Mouse (Mus musculus): ENCODE results near the gene Slc35g3.

- no peak for TF ChIP-seq CTCF (IDR thresholded peaks at IDR 0.05; ENCODE audit: insufficient read depth, low read length)
- TF ChIP-seq POLR2A (IDR thresholded peaks at IDR 0.05; ENCODE audit: borderline replicate concordance, extremely low read depth, low read depth, low read length) = no peak
These were observed 13.9 kb upstream of the Slc35g3 start for GRCm38 (mm10) chr11:69775716-69776115.

Data from lung, adult 2 months (tissue).